Mouse (Mus musculus) cerebellum, adult 2 months (tissue): ENCODE data around the gene Ptrh1.

Experiments used
- CTCF ChIP-seq: fragments of 200-500 bp; IDR thresholded peaks from 2 replicates; pipeline ENCODE4 v1.5.1; 2011; ENCODE audit warnings: low read depth, mild to moderate bottlenecking, control low read depth, low read length, moderate library complexity, borderline replicate concordance; ENCODE audit not compliant: insufficient read depth
- POLR2A ChIP-seq: fragments of 200-500 bp; IDR thresholded peaks from 2 replicates; pipeline ENCODE4 v1.6.1; 2011; ENCODE audit warnings: low read length, control low read depth, borderline replicate concordance; ENCODE audit not compliant: insufficient read depth

DNA sequence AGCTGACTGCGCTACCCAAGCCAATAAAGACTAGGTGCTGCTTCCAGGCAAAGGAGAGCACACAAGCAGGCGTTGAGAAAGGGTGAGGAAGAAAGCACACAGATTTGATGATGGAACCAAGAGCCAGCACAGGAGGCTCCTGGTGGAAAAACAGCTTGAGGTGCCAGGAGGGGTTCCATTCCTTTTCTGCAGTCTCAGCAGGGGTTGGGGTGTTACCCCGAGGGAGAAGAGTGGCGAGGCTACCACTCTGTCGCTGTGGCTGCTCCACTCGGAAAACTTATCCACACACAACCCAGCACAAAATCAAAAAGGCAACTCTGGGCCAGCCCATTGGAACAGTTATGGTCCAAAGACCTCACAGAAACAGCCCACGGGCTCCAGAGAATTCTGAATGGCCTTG lies 42.0 kb downstream of the Ptrh1 start:
- TF ChIP-seq POLR2A (no peak), CTCF (no peak)
